15 mouse cellular contexts compared by ENCODE assay signal in genomic region chr14:41189496-41189895, GRCm38 (mm10).
DNase-seq lines count a peak whose midpoint lies in the region.
"Had no signal": no experiment of that assay in that cellular context is flagged by ENCODE, and none has a peak within 500 bp of the region (broad histone marks: within the 10 kb centered on the region; RNA-seq: fewer than 3 reads in every experiment).

No protein-coding gene starts in this region.

- DNase-seq in ES-CJ7 (ENCODE audit: low read depth, low spot score) (peak; percentile 92), R1 (ENCODE audit: low read depth, low spot score) (peak; percentile 93), MN1 (ENCODE audit: low spot score) (no peak)
- no peak for DNase-seq in right cerebral cortex, postnatal 25 days
- no peak for DNase-seq in left cerebral cortex, adult 11 months (ENCODE audit: low spot score)
- DNase-seq: adrenal gland, adult 2 months; adrenal gland, postnatal 10 days; adrenal gland, postnatal 25 days; cerebellum, adult 11 months; cerebellum, adult 18-20 months; cerebellum, adult 8-10 months; cerebellum, adult 9-11 months; cerebellum, postnatal 14 days; cerebellum, postnatal 36 days; embryo, embryonic 11 days had no signal

Comparison
In these comparisons a context has a peak if more than half of its experiments do, and no peak if none do; other contexts are left out.
1. DNase-seq: peak in ES-CJ7 (single experiment) and R1 (single experiment); none in right cerebral cortex, postnatal 25 days (single experiment), MN1 (single experiment) and left cerebral cortex, adult 11 months (single experiment).